Mouse (Mus musculus): Measurements from ENCODE around the gene Insl6.

GRCm38 (mm10) chr19:29292546-29292945 lies 32.6 kb downstream of the Insl6 start:
- TF ChIP-seq EP300 (optimal IDR thresholded peaks at IDR 0.05) (no peak), CTCF (IDR thresholded peaks at IDR 0.05; ENCODE audit: low read depth) (no peak)

Measured in stomach, postnatal 0 days (tissue).